Mouse (Mus musculus): ENCODE data around the gene Glis1.

The Glis1 gene

GRCm38 (mm10) chr4:107452266-107453015, 18.1 kb downstream of the Glis1 start:
- DNase-seq (ENCODE audit: extremely low read depth, low read depth, low spot score) = no peak

- DNase-seq (ENCODE audit: extremely low read depth, low read depth, low spot score) = no peak
These were observed 19.0 kb downstream of the Glis1 start for GRCm38 (mm10) chr4:107453141-107453984.

GRCm38 (mm10) chr4:107457602-107458001, 23.2 kb downstream of the Glis1 start:
- DNase-seq (ENCODE audit: extremely low read depth, low read depth, low spot score) = no peak

GRCm38 (mm10) chr4:107458907-107459306, 24.5 kb downstream of the Glis1 start:
- no peak for DNase-seq (ENCODE audit: extremely low read depth, low read depth, low spot score)

- DNase-seq (ENCODE audit: extremely low read depth, low read depth, low spot score) = no peak
These were observed 25.1 kb downstream of the Glis1 start for GRCm38 (mm10) chr4:107459461-107459860.

- no peak for DNase-seq (ENCODE audit: extremely low read depth, low read depth, low spot score)
These were observed 26.1 kb downstream of the Glis1 start for GRCm38 (mm10) chr4:107460468-107460867.

GRCm38 (mm10) chr4:107467831-107468230, 33.4 kb downstream of the Glis1 start:
- DNase-seq (ENCODE audit: extremely low read depth, low read depth, low spot score) = no peak

- DNase-seq (ENCODE audit: extremely low read depth, low read depth, low spot score) = no peak
These were observed 33.9 kb downstream of the Glis1 start for GRCm38 (mm10) chr4:107468264-107468663.

GRCm38 (mm10) chr4:107468768-107469167, 34.4 kb downstream of the Glis1 start:
- DNase-seq (ENCODE audit: extremely low read depth, low read depth, low spot score) = no peak

GRCm38 (mm10) chr4:107476266-107476665, 41.9 kb downstream of the Glis1 start:
- no peak for DNase-seq (ENCODE audit: extremely low read depth, low read depth, low spot score)

GRCm38 (mm10) chr4:107479015-107479414, 44.6 kb downstream of the Glis1 start:
- no peak for DNase-seq (ENCODE audit: extremely low read depth, low read depth, low spot score)

- DNase-seq (ENCODE audit: extremely low read depth, low read depth, low spot score) = no peak
These were observed 48.1 kb downstream of the Glis1 start for GRCm38 (mm10) chr4:107482541-107482940.

- no peak for DNase-seq (ENCODE audit: extremely low read depth, low read depth, low spot score)
These were observed 49.3 kb downstream of the Glis1 start for GRCm38 (mm10) chr4:107483556-107484220.

- DNase-seq (ENCODE audit: extremely low read depth, low read depth, low spot score) = no peak
These were observed 49.8 kb downstream of the Glis1 start for GRCm38 (mm10) chr4:107484221-107484575.

GRCm38 (mm10) chr4:107485903-107486302, 51.5 kb downstream of the Glis1 start:
- DNase-seq (ENCODE audit: extremely low read depth, low read depth, low spot score) = no peak

GRCm38 (mm10) chr4:107489121-107489840, 54.9 kb downstream of the Glis1 start:
- no peak for DNase-seq (ENCODE audit: extremely low read depth, low read depth, low spot score)

- no peak for DNase-seq (ENCODE audit: extremely low read depth, low read depth, low spot score)
These were observed 58.6 kb downstream of the Glis1 start for GRCm38 (mm10) chr4:107492991-107493390.

- no peak for DNase-seq (ENCODE audit: extremely low read depth, low read depth, low spot score)
These were observed 61.5 kb downstream of the Glis1 start for GRCm38 (mm10) chr4:107495751-107496430.

- DNase-seq (ENCODE audit: extremely low read depth, low read depth, low spot score) = no peak
These were observed 63.1 kb downstream of the Glis1 start for GRCm38 (mm10) chr4:107497430-107497935.

GRCm38 (mm10) chr4:107502601-107503051, 68.2 kb downstream of the Glis1 start:
- DNase-seq (ENCODE audit: extremely low read depth, low read depth, low spot score) = no peak
